Mouse (Mus musculus) brain, adult 2 months (tissue): ENCODE results near the gene Med17.

Source experiments
- DNase-seq: peaks from one replicate; pipeline ENCODE4 v3.0.0; 2011; ENCODE audit warnings: low read depth, low spot score

Med17 gene

GRCm38 (mm10) chr9:15238297-15238990, 41.3 kb downstream of the Med17 start:
- no peak for DNase-seq

DNA sequence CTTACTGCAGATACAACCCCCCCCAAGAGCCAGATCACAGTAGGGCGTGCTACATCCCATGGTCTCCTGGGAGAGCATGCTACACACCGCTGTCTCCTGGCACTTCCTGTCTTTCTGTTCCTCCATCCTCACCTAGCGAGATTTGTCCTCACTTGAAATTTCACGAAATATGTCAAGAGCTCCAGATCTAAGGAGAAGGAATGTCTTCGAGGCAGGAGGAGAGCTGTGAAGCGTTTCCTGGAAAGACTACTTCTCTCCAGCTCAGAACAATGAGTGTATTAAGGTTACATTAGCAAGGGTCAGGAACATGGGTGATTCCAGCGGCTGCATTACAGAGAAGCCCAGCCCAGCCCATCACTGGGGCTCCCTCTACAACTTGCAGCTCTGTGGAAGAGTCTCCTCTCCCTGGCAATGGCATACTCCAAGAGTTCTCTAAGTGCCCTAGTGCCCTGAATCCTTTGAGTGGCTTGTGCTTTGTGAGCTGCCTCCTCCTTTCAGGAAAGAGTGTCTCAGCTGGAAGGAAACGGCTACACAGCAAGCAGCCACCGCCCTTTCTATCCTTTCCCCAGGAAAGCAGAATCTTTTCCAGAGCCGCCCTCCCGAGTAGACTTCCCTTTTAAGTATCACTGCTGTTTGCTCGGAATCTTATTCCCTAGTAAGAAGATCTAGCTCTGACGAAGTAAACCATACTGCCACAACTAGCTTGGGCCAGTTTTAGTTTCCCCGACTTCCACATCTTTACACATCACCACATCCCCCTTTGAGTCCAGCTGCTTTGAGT, 42.0 kb downstream of the Med17 start:
- no peak for DNase-seq

- DNase-seq: no peak
Observed at GRCm38 (mm10) chr9:15235986-15236385, 43.7 kb downstream of the Med17 start.

DNA sequence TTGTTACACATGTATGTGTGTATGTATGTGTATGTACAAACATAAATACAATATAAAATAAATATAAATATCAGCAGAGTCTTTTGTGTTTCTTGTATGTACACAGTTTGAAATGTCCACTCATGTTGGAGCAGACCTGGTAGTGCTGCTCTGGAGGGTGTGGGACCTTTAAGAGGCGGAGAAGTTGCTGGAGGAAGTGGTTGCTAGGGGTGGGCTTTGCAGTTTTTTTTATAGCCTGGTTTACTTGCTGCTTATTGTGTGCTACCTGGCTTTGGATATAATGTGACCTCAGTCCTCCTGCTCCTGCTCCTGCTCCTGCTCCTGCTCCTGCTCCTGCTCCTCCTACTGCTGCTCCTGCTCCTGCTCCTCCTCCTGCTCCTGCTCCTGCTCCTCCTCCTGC, 46.1 kb downstream of the Med17 start:
- no peak for DNase-seq

GRCm38 (mm10) chr9:15232445-15232844, 47.3 kb downstream of the Med17 start:
- DNase-seq: no peak

DNA sequence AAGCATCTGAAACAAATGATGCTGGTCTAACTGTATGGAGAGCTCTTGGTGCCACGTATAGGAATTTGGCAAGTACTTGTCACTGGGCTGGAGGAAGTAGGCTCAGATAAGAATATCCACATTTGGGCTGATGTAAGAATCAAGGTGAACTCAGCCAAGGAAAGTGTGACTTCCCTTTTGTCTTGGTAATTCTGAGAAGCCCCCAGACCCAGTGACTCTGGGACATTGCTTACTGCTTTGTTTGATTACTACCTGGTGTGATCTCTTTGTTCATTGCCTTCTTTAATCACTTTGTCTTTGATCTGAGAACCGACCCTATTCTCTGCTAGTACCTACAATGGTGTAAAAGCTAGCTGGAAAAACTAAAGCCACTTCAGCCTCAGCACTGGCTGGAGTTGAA, 54.8 kb downstream of the Med17 start:
- no peak for DNase-seq

GRCm38 (mm10) chr9:15213695-15214094, 66.0 kb downstream of the Med17 start:
- no peak for DNase-seq

GRCm38 (mm10) chr9:15211876-15212275, 67.9 kb downstream of the Med17 start:
- peak; percentile 1 for DNase-seq
